Mouse (Mus musculus): ENCODE results near the gene Epb41l2. TPM values are rescaled to one million over a fixed set of nuclear protein-coding genes. Genes with fewer than 3 reads are reported as not detected.

Epb41l2 gene
- polyA plus RNA-seq, 1 experiment from 2014 or later: 90.6 TPM

DNA sequence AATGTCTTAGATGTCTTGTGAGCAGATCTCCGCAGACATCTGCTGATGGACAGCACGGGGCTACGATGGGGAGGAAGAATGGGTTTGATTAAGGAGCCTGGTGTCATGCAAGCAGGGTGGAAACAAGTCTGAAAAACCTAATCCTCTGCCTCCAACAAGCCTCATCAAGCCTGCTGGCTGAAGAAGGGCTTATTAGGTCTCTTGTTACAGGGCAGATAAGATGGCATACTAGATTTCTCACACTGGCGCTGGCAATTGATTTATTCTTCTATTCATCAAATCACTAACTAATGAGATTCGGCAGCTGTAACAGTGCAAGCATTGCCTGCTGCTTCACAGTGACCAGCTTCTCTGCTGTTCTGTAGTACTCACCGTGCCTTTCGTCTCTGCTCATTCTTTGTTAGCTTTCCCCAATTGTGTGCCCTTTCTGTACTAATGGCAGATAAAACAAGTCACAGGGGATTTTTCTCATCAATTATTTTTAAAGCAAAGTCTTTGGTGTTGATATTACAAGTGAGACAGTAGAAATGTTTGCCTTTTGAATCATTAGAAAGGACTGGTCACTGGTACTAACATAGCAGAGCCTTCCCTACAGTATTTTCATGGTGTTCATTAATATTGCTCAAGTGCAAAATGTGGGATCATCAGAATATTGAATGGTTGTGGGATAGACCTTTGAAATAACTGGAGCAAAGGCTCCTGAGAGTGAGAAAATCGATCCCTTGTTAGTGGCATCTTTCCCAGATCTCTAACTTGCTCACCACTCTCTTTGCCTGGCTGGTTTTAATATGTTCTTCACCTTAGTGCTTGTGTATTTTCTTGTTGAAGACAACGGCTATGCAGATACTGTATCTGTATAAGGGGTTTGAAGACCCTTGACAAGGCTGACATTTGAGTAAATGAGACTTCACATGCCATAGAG, 212.0 kb downstream of the Epb41l2 start:
- Histone ChIP-seq H3K27me3 (no peaks in the 10 kb centered on the region), H3K36me3 (no peaks in the 10 kb centered on the region), H3K4me2 (no peak overlapping the region), H3K9ac (no peak overlapping the region), H3K4me1 (no peaks in the 10 kb centered on the region), H3K27ac (no peak overlapping the region), H3K9me3 (no peaks in the 10 kb centered on the region), H3K4me3 (no peak overlapping the region)
- ATAC-seq (ENCODE audit: borderline replicate concordance, extremely low read depth, low FRiP score, low TSS enrichment): no peak
- 72% methylated on average over 9 of the region's 9 CpGs for WGBS

Other genes with a start within 250 kb of the Epb41l2 start
- gene Akap7, start 51.9 kb upstream of the Epb41l2 start, polyA plus RNA-seq (2015; fragmentation: Nextera tagmentation; extraction: Ambion mirVana): 20.9 and 25.4 TPM in 2 replicates
- not detected in 2 replicates for gene Smlr1, start 176.5 kb downstream of the Epb41l2 start, polyA plus RNA-seq (2015; fragmentation: Nextera tagmentation; extraction: Ambion mirVana)